Mouse (Mus musculus) forebrain, embryonic 14.5 days (tissue): Measurements from ENCODE around the gene Zmiz2. TPM values are rescaled to one million over a fixed set of nuclear protein-coding genes. Genes with fewer than 3 reads are reported as not detected.
"Not testable (repeated sequence)": the region's sequence is repeated elsewhere in the genome, so short reads cannot be mapped to it uniquely, and the experiment has no call there.

Source experiments
- ATAC-seq: fragments of 200-750 bp; cut with Nextera tagmentation; 2 replicates; pipeline ENCODE4 v1.8.0; 2017; ENCODE audit warnings: mild to moderate bottlenecking, moderate library complexity
- DNase-seq: peaks from one replicate; pipeline ENCODE4 v3.0.0-alpha.2; 2015; ENCODE audit warnings: low spot score
- H3K27ac ChIP-seq: fragments of 300-500 bp; sonication (generic); 2 replicates; pipeline ENCODE4 v1.5.1; 2014; ENCODE audit warnings: low read depth, mild to moderate bottlenecking, control low read depth, low read length, moderate library complexity
- H3K27me3 ChIP-seq: fragments of 300-500 bp; sonication (generic); replicated peaks from 2 replicates; pipeline ENCODE4 v1.6.1; 2014; ENCODE audit warnings: low read length, control low read depth, mixed read lengths; ENCODE audit not compliant: control insufficient read depth, insufficient read depth
- H3K36me3 ChIP-seq: fragments of 300-500 bp; sonication (generic); 2 replicates; pipeline ENCODE4 v1.6.1; 2014; ENCODE audit warnings: low read length, control low read depth; ENCODE audit not compliant: control insufficient read depth, insufficient read depth
- H3K4me1 ChIP-seq: fragments of 300-500 bp; sonication (generic); 2 replicates; pipeline ENCODE4 v1.6.1; 2014; ENCODE audit warnings: antibody characterized with exemption, low read length, control low read depth; ENCODE audit not compliant: control insufficient read depth, insufficient read depth
- H3K4me2 ChIP-seq: fragments of 300-500 bp; sonication (generic); 2 replicates; pipeline ENCODE4 v1.6.1; 2014; ENCODE audit warnings: mild to moderate bottlenecking, control low read depth, low read length
- H3K4me3 ChIP-seq: fragments of 300-500 bp; sonication (generic); 2 replicates; pipeline ENCODE4 v1.5.1; 2014; ENCODE audit warnings: low read depth, low read length, control low read depth
- H3K9ac ChIP-seq: fragments of 300-500 bp; sonication (generic); 2 replicates; pipeline ENCODE4 v1.6.1; 2014; ENCODE audit warnings: mild to moderate bottlenecking, low read length, control low read depth, moderate library complexity
- H3K9me3 ChIP-seq: fragments of 300-500 bp; sonication (generic); replicated peaks from 2 replicates; pipeline ENCODE4 v1.6.1; 2016; ENCODE audit warnings: low read length, control low read depth, mixed read lengths; ENCODE audit not compliant: control insufficient read depth
- WGBS: fragments of 180-500 bp; shearing (Covaris S2); extraction: QIAGEN DNeasy Blood & Tissue Kit; methylation state at CpG from one replicate; pipeline ENCODE4 v1.1.7; 2014; 5-methylcytosine and 5-hydroxymethylcytosine counted together
- polyA plus RNA-seq: library from polyadenylated mRNA; unstranded; fragments of >200 nt; fragmentation: Nextera tagmentation; extraction: Ambion mirVana; gene quantifications from 2 replicates; pipeline ENCODE4 v1.2.1, GENCODE M21; 2014

The Zmiz2 gene
- polyA plus RNA-seq, 1 experiment from 2014 or later: 28.6 TPM

DNA sequence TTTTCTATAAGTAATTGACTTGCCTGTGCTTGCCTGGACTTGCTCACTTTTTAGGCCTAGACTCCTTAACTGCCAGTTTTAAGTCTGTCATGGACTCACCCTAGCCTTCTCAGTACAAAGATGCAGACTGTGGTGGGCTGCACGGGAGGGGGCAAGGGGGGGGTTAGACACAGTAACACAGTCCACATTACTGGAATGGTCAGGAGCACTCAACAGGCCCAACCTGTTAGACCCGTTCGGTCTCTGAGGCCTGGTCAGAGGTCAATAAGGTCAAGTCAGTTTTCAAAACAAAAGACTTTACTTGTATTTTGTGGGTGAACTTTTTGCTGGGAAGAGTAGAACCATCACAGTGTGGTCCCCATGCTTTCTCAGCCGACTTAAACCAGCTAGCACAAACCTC, 21.7 kb upstream of the Zmiz2 start:
- 89% methylated on average over 4 of the region's 4 CpGs for WGBS
- DNase-seq: no peak
- H3K4me3 ChIP-seq: no peak overlapping the region
- no peaks in the 10 kb centered on the region for H3K9me3 ChIP-seq
- no peaks in the 10 kb centered on the region for H3K4me1 ChIP-seq
- ATAC-seq: no peak
- H3K36me3 ChIP-seq: no peaks in the 10 kb centered on the region
- H3K4me2 ChIP-seq: no peak overlapping the region
- H3K27me3 ChIP-seq: no peaks in the 10 kb centered on the region
- no peak overlapping the region for H3K27ac ChIP-seq
- no peak overlapping the region for H3K9ac ChIP-seq

DNA sequence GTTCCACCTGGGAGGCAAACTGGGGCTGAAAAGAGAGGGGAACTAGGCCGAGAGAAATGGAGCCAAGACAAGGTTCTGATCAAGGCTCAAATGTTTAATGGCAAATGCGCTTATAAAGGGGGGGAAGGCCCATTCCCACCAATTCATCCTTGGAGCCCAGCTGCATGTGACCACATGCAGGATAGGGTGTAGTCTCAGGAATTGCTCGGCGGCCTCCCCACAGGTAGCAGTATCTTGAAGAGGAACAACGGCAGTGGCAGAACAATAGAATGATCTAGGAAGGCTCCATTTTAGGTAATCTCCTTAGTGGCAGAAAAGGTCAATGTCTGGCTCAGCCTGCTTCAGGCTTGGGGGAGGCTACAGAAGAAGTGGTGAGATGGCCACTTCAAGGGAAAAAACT, 20.9 kb upstream of the Zmiz2 start:
- not testable (repeated sequence) for H3K4me1 ChIP-seq, H3K4me2 ChIP-seq, H3K27me3 ChIP-seq, H3K4me3 ChIP-seq, H3K36me3 ChIP-seq, DNase-seq, H3K27ac ChIP-seq, H3K9ac ChIP-seq, H3K9me3 ChIP-seq, ATAC-seq
- 85% methylated on average over 5 of the region's 5 CpGs for WGBS

DNA sequence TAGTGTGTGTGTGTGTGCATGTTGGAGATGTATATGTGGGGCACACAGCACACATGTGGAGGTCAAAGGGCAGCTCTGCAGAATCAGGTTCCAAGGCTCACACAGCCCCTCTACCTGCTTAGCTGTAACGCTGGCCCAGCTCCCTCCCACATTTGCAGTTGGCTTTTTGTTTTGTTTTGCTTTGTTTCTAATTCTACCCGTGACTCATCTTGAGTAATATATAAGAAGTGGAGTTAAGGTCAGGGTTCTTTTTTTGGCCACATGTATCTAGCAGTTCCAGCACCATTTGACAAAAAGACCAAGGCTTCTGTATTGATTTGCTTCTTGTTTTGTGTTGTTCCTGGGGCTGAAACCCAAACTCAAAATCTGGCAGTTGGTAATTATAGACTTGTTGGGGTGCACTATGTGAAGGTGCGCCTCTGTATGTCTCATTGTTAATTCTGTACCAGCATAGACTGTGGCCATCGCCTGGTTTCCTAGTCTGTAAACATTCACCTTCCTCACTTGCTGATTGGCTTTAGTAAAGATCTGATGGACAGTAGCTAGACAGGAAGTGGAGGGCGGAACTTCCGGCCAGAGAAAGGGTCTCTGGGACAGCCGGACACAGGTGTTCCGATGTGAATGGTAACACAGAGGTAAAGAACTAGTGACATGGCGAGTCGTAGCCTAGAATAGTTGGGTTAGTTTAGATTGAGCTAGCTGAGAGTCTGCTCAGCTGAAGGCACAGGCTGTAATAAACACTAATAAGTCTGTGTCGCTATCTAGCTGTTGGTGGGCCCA, 17.3 kb upstream of the Zmiz2 start:
- ATAC-seq (no peak), DNase-seq (no peak)
- WGBS: 89% methylated on average over 11 of the region's 11 CpGs
- no peak overlapping the region for H3K27ac ChIP-seq
- no peak overlapping the region for H3K4me3 ChIP-seq
- no peak overlapping the region for H3K9ac ChIP-seq
- H3K27me3 ChIP-seq: no peaks in the 10 kb centered on the region
- no peak overlapping the region for H3K4me2 ChIP-seq
- no peaks in the 10 kb centered on the region for H3K36me3 ChIP-seq
- H3K9me3 ChIP-seq: no peaks in the 10 kb centered on the region
- H3K4me1 ChIP-seq: no peaks in the 10 kb centered on the region

DNA sequence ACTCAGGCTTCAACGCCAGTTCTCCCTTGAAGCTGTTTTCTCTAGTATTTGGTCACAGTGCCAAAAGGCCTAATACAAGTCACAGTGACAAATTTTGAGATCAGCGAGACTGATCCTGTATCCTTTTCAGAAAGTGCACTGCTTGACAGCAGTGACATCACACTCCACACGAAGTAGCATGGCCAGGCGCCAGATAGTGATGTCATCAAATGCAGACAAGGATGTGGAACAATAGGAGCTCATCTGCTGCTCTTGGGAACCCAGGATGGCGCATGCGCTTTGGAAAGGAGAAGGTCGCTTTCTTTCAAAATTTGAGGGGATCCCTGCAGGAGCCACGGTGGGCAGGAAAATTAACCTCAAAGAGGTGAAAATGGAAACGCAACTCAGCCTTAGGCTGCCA, 16.1 kb upstream of the Zmiz2 start:
- 71% methylated on average over 9 of the region's 9 CpGs for WGBS
- Histone ChIP-seq H3K27ac (no peak overlapping the region), H3K4me1 (no peaks in the 10 kb centered on the region), H3K9me3 (no peaks in the 10 kb centered on the region), H3K4me2 (no peak overlapping the region), H3K27me3 (no peaks in the 10 kb centered on the region), H3K4me3 (no peak overlapping the region), H3K9ac (no peak overlapping the region), H3K36me3 (no peaks in the 10 kb centered on the region)
- ATAC-seq: no peak
- peak; percentile 27 for DNase-seq

DNA sequence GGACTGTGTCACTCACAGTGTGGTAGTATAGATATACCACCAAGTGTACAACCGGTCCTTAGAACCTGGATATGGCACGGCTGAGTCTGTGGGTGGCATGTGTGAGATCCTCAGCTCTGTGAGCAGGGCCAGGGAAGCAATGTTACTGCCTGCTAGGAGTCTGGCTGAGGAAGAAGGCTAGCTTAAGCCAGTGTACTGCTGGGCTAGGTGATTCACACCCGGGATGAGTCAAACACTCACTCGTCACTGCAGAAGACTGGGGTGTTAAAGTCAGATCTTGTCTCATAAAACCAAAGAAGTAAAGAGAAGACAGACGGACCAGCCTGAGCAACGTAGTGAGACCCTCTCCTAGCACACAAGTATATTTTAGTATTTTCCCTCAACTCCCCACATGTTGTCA, 8.0 kb upstream of the Zmiz2 start:
- WGBS: 85% methylated on average over 6 of the region's 6 CpGs
- H3K4me2 ChIP-seq: no peak overlapping the region
- ATAC-seq (no peak), DNase-seq (no peak)
- H3K27me3 ChIP-seq: no peaks in the 10 kb centered on the region
- H3K9ac ChIP-seq: no peak overlapping the region
- no peaks in the 10 kb centered on the region for H3K36me3 ChIP-seq
- H3K9me3 ChIP-seq: no peaks in the 10 kb centered on the region
- H3K4me1 ChIP-seq: no peaks in the 10 kb centered on the region
- no peak overlapping the region for H3K27ac ChIP-seq
- no peak overlapping the region for H3K4me3 ChIP-seq

DNA sequence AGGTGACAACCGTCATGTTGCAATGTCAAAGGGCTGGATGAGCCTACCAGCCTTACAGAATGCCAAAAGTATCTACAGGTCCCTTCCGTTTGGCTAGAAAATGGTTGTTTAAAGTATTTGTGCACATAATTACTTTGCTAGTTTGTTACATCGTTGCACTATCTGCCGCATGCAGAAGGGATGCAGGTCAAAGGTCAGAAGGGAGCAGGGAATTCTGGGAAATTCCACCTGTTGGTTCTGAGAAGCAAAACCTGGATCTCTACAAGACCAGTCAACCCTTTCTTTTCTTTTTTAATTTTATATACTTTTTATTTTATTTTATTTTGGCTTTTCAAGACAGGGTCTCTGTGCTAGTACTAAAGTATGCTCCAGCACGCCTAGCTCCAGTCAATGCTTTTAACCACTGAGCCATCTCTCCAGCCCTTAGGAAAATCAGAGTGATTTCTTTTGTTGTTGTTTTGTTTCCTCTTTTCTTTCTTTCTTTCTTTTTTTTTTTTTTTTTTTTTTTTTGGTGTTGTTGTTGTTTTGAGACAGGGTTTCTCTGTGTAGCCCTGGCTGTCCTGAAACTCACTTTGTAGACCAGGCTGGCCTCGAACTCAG, 648 bp upstream of the Zmiz2 start:
- Histone ChIP-seq H3K4me1 (peaks cover 13% of the 10 kb centered on the region), H3K27ac (peak overlapping the region; percentile 95), H3K9ac (peak overlapping the region; percentile 97; the same call in 1 of the 2 replicates), H3K4me2 (no peak overlapping the region), H3K4me3 (peak overlapping the region; percentile 94; the same call in 1 of the 2 replicates), H3K27me3 (no peaks in the 10 kb centered on the region), H3K36me3 (peaks cover 20% of the 10 kb centered on the region), H3K9me3 (no peaks in the 10 kb centered on the region)
- DNase-seq: no peak
- no peak for ATAC-seq
- 86% methylated on average over 6 of the region's 6 CpGs for WGBS

DNA sequence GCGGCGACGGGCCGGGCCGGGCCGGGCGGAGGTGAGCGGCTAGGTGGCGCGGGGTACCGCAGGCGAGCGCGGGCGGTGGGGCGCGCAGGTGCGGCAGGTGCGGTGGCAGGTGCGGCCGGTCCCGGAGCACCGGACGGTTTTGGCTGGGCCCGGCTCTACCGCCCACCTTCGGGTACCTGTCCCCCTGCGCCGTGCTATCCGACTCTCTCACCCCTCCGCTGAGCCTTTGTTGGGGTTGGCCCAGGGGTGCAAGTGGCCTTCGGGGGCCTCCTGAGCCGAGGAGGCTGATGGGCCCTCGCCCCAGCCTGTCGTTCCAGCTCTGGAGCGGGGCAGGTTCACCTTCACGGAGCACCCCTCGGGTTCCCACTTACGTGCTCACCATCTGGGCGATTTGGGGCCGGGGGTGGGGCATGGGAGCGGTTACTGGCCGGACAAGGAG, 628 bp downstream of the Zmiz2 start:
- WGBS: 1% methylated on average over 21 of the region's 43 CpGs
- no peaks in the 10 kb centered on the region for H3K9me3 ChIP-seq
- no peaks in the 10 kb centered on the region for H3K27me3 ChIP-seq
- H3K9ac ChIP-seq: peak overlapping the region; percentile 97
- H3K4me3 ChIP-seq: peak overlapping the region; percentile 94
- H3K27ac ChIP-seq: peak overlapping the region; percentile 95
- peak overlapping the region; percentile 72 for H3K4me2 ChIP-seq
- peak; percentile 34 for DNase-seq
- peaks cover 30% of the 10 kb centered on the region for H3K36me3 ChIP-seq
- ATAC-seq: peak; percentile 29
- H3K4me1 ChIP-seq: peaks cover 13% of the 10 kb centered on the region

DNA sequence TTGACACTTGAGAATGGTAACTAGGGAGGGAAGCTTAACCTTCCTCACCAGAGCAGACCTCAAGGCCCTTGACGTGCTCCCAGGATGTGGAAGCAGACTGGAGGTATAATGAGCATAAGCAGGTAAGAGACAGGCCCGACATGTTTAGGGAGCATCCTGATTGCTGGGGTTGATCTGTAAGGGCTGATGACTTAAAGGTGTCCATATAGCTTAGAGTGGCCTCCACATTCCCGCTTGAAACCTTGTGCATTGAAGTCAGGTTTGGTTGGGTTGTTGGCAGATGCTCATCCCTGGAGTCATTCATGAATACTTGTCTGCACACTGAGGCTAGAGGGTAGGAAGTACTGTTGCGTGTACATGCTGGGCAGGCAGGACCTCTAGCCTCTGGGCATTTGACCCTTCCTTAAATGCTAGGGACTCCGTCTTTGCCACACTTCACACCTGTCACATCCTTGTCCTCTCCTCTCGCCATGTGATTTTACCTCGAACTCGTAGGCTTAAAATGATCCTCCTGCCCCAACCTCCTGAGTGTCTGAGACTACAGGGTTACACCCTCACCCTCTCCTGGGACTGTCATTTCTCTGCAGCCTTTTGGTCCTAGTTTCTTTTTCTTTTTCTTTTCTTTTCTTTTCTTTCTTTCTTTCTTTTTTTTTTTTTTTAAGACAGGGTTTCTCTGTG, 1.6 kb downstream of the Zmiz2 start:
- Histone ChIP-seq H3K9me3 (no peaks in the 10 kb centered on the region), H3K36me3 (peaks cover 40% of the 10 kb centered on the region), H3K4me3 (peak overlapping the region; percentile 94), H3K4me2 (peak overlapping the region; percentile 72), H3K4me1 (peaks cover 13% of the 10 kb centered on the region), H3K27ac (no peak overlapping the region), H3K27me3 (no peaks in the 10 kb centered on the region), H3K9ac (peak overlapping the region; percentile 97)
- WGBS: 84% methylated on average over 8 of the region's 8 CpGs
- no peak for ATAC-seq
- DNase-seq: no peak
